Mouse (Mus musculus) heart, adult 2 months (tissue): ENCODE measurements at regions not wholly inside any gene's neighbourhood (a gene's known extent, or its start where the extent isn't known, plus 50 kb on each side); places are given as distances from the start of the nearest gene placed in this dataset.

Experiments used
- CTCF ChIP-seq: fragments of 200-600 bp; IDR thresholded peaks from 2 replicates; pipeline ENCODE4 v1.8.1; 2022; ENCODE audit warnings: antibody characterized with exemption, mild to moderate bottlenecking, moderate library complexity
- POLR2A ChIP-seq: fragments of 200-500 bp; IDR thresholded peaks from 2 replicates; pipeline ENCODE4 v1.6.1; 2011; ENCODE audit warnings: mild to moderate bottlenecking, low read depth, low read length, control low read depth; ENCODE audit not compliant: insufficient read depth

GRCm38 (mm10) chr14:48897140-48897539 is 168.8 kb upstream of the Ap5m1 start:
- no peak for TF ChIP-seq POLR2A
- TF ChIP-seq CTCF, result no peak
